In genomic region chr11:87759609-87760005, GRCm38 (mm10) we compare ENCODE assay signal across 8 mouse cellular contexts. TPM values are rescaled to one million over a fixed set of nuclear protein-coding genes. Genes with fewer than 3 reads are reported as not detected.
A peak's percentile ranks its signal among the peaks of the same experiment; 100 is the strongest.
DNase-seq lines count a peak whose midpoint lies in the region.

No protein-coding gene starts in this region.

- intact Hi-C loops in left cerebral cortex, postnatal 25 days (cut with DNase I): loop anchor here (2.0 to 10.0 kb wide), 4 partner anchors 97 to 545 kb away; partner anchors contain the start of gene Rnf43

- DNase-seq in adrenal gland, postnatal 14 days: peak; percentile 46
- no peak for DNase-seq in adrenal gland, postnatal 25 days
- peak; percentile 94 for DNase-seq in 416B (ENCODE audit: low read depth)
- peak; percentile 62 for DNase-seq in cerebellum, adult 9-11 months
- DNase-seq in left cerebral cortex, postnatal 25 days (ENCODE audit: low spot score in 2 of 2): peak; percentile 48 to 79
- peak; percentile 90 for DNase-seq in naive thymus-derived CD4-positive, alpha-beta T cell, adult 2 months (ENCODE audit: low read depth)
- DNase-seq in thymus, postnatal 25 days: peak; percentile 89
- no peak for DNase-seq in adrenal gland, adult 8-10 months

RNA-seq across cellular contexts. Expression of gene Tspoap1, which starts 0.7 kb away (rescaled TPM):
- total RNA-seq in adrenal gland, postnatal 14 days (2021): 2.8 and 3.9 TPM in 2 replicates
- total RNA-seq in adrenal gland, postnatal 25 days (2021): 7.4 and 9.4 TPM in 2 replicates
- 100 to 1,000 TPM; 165 to 189 TPM for total RNA-seq in left cerebral cortex, postnatal 25 days (2021)
- total RNA-seq in adrenal gland, adult 8-10 months (2022): 10 to 100 TPM in 2 of 4 experiments, 1 to 10 TPM in 2; 5.9 to 32.3 (median 18.0) TPM

RNA-seq across cellular contexts. Expression of gene Supt4a, which starts 22.3 kb away (rescaled TPM):
- total RNA-seq in adrenal gland, postnatal 14 days (2021): 56.5 and 74.2 TPM in 2 replicates
- 59.0 and 84.6 TPM in 2 replicates for total RNA-seq in adrenal gland, postnatal 25 days (2021)
- total RNA-seq in left cerebral cortex, postnatal 25 days (2021): 10 to 100 TPM; 69.9 to 86.3 TPM
- 10 to 100 TPM; 73.7 to 85.1 (median 84.2) TPM for total RNA-seq in adrenal gland, adult 8-10 months (2022)

RNA-seq across cellular contexts. Expression of gene Mpo, which starts 33.8 kb away (rescaled TPM):
- total RNA-seq in adrenal gland, postnatal 14 days (2021): 0.64 and 1.4 TPM in 2 replicates
- not detected in 2 replicates for total RNA-seq in adrenal gland, postnatal 25 days (2021)
- not detected for total RNA-seq in left cerebral cortex, postnatal 25 days (2021)
- total RNA-seq in adrenal gland, adult 8-10 months (2022): not detected

Comparison
In these comparisons a context has a peak if more than half of its experiments do, and no peak if none do; other contexts are left out.
1. DNase-seq: peak in adrenal gland, postnatal 14 days (single experiment), 416B (single experiment), cerebellum, adult 9-11 months (single experiment), left cerebral cortex, postnatal 25 days (2 of 2), naive thymus-derived CD4-positive, alpha-beta T cell, adult 2 months (single experiment) and thymus, postnatal 25 days (single experiment); none in adrenal gland, postnatal 25 days (single experiment) and adrenal gland, adult 8-10 months (single experiment).
2. RNA of gene Tspoap1, which starts 0.7 kb away (total RNA-seq): 165 to 189 TPM in left cerebral cortex, postnatal 25 days; 5.9 to 32.3 TPM in adrenal gland, adult 8-10 months, 7.4 to 9.4 TPM in adrenal gland, postnatal 25 days and 2.8 to 3.9 TPM in adrenal gland, postnatal 14 days; every median in the first group is over 4 times any median in the second.